Mouse (Mus musculus): ENCODE results near the gene Gabarapl1. TPM values are rescaled to one million over a fixed set of nuclear protein-coding genes. Genes with fewer than 3 reads are reported as not detected.

The Gabarapl1 gene
- polyA plus RNA-seq, 1 experiment from 2014 or later: 40.3 TPM

- H3K9ac ChIP-seq: no peak overlapping the region
- H3K27me3 ChIP-seq (replicated peaks): no peaks in the 10 kb centered on the region
- peaks cover 12% of the 10 kb centered on the region for H3K4me1 ChIP-seq
- 0 out of 2 replicates have a peak overlapping the region, but pooled peaks have one; percentile 16 for H3K27ac ChIP-seq (replicated peaks)
- ATAC-seq (ENCODE audit: extremely low read depth, insufficient number of reproducible peaks, low FRiP score, low TSS enrichment): no peak
- no peaks in the 10 kb centered on the region for H3K36me3 ChIP-seq
- 47% methylated on average over 2 of the region's 2 CpGs for WGBS
- H3K4me2 ChIP-seq: no peak overlapping the region
- no peak overlapping the region for H3K4me3 ChIP-seq
- no peaks in the 10 kb centered on the region for H3K9me3 ChIP-seq
Measured at GRCm38 (mm10) chr6:129514376-129514775, 18.6 kb upstream of the Gabarapl1 start.

DNA sequence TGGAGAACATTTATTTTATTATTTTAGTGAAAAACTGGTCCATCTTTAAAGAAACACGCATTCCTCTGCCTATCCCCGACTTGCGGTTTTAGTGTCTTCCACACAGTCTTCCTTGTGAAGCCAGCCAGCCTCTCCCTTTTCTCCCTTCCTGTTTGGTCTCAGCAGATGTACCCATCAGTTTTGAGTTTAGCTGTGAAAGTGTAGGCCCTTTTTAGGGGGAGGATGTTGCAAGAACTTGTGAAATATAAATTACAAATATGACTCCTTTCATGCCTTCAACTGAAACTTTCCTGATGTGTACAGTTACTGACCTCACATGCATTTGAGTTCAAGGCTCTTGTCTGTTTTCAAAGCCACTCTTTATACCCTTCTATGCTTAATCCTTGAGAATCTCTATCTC is 17.9 kb upstream of the Gabarapl1 start:
- ATAC-seq (ENCODE audit: extremely low read depth, insufficient number of reproducible peaks, low FRiP score, low TSS enrichment): no peak
- H3K4me2 ChIP-seq: no peak overlapping the region
- 84% methylated on average over 3 of the region's 3 CpGs for WGBS

GRCm38 (mm10) chr6:129516388-129516787 is 16.6 kb upstream of the Gabarapl1 start:
- no peaks in the 10 kb centered on the region for H3K36me3 ChIP-seq
- ATAC-seq (ENCODE audit: extremely low read depth, insufficient number of reproducible peaks, low FRiP score, low TSS enrichment): no peak
- peaks cover 11% of the 10 kb centered on the region for H3K4me1 ChIP-seq
- no peak overlapping the region for H3K27ac ChIP-seq (replicated peaks)
- no peak overlapping the region for H3K4me3 ChIP-seq
- H3K4me2 ChIP-seq: no peak overlapping the region
- H3K9ac ChIP-seq: no peak overlapping the region
- no peaks in the 10 kb centered on the region for H3K27me3 ChIP-seq (replicated peaks)
- WGBS: 86% methylated on average over 10 of the region's 10 CpGs
- H3K9me3 ChIP-seq: no peaks in the 10 kb centered on the region

More for the DNA sequence above, 17.9 kb upstream of the Gabarapl1 start:
- H3K9ac ChIP-seq: no peak overlapping the region
- H3K27me3 ChIP-seq (replicated peaks): no peaks in the 10 kb centered on the region
- H3K27ac ChIP-seq (replicated peaks): no peak overlapping the region
- no peaks in the 10 kb centered on the region for H3K36me3 ChIP-seq
- H3K9me3 ChIP-seq: no peaks in the 10 kb centered on the region
- peaks cover 12% of the 10 kb centered on the region for H3K4me1 ChIP-seq
- no peak overlapping the region for H3K4me3 ChIP-seq

DNA sequence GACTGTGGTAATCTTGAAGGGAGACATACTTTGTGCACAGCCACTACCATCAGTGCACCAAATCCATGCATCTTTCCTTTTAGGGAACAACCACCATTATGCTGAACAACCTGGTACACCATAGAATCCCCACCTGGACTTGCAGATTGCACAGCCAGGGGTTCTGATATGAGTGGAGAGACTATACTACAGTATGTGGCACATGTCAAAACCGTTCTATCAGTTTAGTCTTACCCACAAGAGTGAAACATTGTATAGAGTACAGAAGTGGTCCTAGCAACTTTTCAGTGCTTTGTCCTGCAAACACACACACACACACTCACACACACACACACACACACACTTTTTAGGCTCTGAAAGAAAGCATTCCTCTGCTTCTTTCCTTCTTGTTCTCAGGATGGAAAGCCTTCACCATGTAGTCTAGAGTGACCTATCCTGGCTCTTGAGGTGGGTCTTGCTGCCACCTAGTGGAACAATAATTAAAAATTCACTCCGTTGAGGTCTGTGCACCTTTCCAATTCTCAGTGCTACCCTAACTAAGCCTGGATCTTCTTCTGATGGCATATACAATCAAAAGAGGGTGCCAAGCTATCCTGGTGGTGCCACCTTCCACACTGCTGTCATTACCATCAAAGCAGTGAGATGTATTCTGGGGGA is 15.1 kb upstream of the Gabarapl1 start:
- Histone ChIP-seq H3K4me1 (peaks cover 9% of the 10 kb centered on the region; the same call in 1 of the 2 replicates), H3K4me3 (no peak overlapping the region), H3K36me3 (no peaks in the 10 kb centered on the region), H3K9me3 (no peaks in the 10 kb centered on the region), H3K9ac (no peak overlapping the region), H3K27me3 (replicated peaks) (no peaks in the 10 kb centered on the region), H3K27ac (replicated peaks) (no peak overlapping the region), H3K4me2 (no peak overlapping the region)
- no peak for ATAC-seq (ENCODE audit: extremely low read depth, insufficient number of reproducible peaks, low FRiP score, low TSS enrichment)
- 47% methylated on average over 2 of the region's 2 CpGs for WGBS

DNA sequence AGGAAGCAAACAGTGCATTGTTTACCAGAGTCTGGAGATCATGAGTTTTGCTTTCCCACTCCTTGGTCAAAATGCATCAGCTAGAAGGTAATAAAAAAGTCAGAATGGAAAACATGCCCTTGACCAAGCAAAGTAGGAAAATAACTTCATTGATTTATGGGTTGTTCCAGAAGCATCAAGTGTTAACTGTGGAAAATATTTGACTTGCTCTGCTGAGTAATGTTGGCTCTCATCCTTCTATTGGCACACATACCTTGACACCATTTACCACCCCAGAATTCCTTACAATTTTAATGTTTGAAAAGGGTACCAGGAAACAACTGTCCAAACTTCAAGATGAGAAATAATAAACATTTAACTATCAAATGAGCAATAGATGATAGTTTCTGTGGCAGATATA is 6.9 kb upstream of the Gabarapl1 start:
- H3K4me1 ChIP-seq: no peaks in the 10 kb centered on the region
- H3K4me3 ChIP-seq: no peak overlapping the region
- no peaks in the 10 kb centered on the region for H3K27me3 ChIP-seq (replicated peaks)
- H3K27ac ChIP-seq (replicated peaks): no peak overlapping the region
- ATAC-seq (ENCODE audit: extremely low read depth, insufficient number of reproducible peaks, low FRiP score, low TSS enrichment): no peak
- no peak overlapping the region for H3K9ac ChIP-seq
- H3K4me2 ChIP-seq: no peak overlapping the region
- H3K36me3 ChIP-seq: no peaks in the 10 kb centered on the region
- H3K9me3 ChIP-seq: no peaks in the 10 kb centered on the region

GRCm38 (mm10) chr6:129527416-129527815 is 5.5 kb upstream of the Gabarapl1 start:
- no peak overlapping the region for H3K4me3 ChIP-seq

DNA sequence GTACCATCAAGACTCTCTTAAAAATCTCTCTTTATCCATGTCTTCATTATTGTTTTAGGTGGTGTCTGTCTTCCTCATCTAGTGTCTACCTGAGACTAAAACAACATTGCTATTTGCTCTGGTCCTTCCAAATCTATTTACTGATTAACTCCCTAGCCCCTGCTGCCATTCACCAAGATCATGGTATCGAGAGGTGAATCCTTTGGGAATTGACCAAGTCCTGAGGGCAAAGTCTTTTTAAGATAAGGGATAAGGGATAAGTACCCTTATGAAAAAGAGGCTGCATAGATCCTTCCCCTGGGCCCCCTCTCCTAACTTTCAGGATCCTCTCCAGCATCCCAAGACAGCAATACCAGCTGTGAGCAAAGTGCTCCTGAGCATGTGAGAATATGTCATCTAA is 3.4 kb upstream of the Gabarapl1 start:
- 81% methylated on average over 1 of the region's 1 CpGs for WGBS

More at GRCm38 (mm10) chr6:129527416-129527815, 5.5 kb upstream of the Gabarapl1 start:
- Histone ChIP-seq H3K27me3 (replicated peaks) (no peaks in the 10 kb centered on the region), H3K4me1 (peaks cover 3% of the 10 kb centered on the region; the same call in 1 of the 2 replicates), H3K9ac (no peak overlapping the region), H3K27ac (replicated peaks) (0 out of 2 replicates have a peak overlapping the region, but pooled peaks have one; percentile 10), H3K36me3 (no peaks in the 10 kb centered on the region), H3K9me3 (no peaks in the 10 kb centered on the region), H3K4me2 (no peak overlapping the region)
- WGBS: 47% methylated on average over 2 of the region's 2 CpGs
- no peak for ATAC-seq (ENCODE audit: extremely low read depth, insufficient number of reproducible peaks, low FRiP score, low TSS enrichment)

GRCm38 (mm10) chr6:129530261-129530660 is 2.7 kb upstream of the Gabarapl1 start:
- ATAC-seq (ENCODE audit: extremely low read depth, insufficient number of reproducible peaks, low FRiP score, low TSS enrichment): no peak
- H3K36me3 ChIP-seq: no peaks in the 10 kb centered on the region
- H3K27me3 ChIP-seq (replicated peaks): no peaks in the 10 kb centered on the region
- no peak overlapping the region for H3K4me3 ChIP-seq
- H3K9ac ChIP-seq: no peak overlapping the region
- peaks cover 19% of the 10 kb centered on the region for H3K4me1 ChIP-seq
- no peaks in the 10 kb centered on the region for H3K9me3 ChIP-seq
- no peak overlapping the region for H3K27ac ChIP-seq (replicated peaks)
- no peak overlapping the region for H3K4me2 ChIP-seq

More for the DNA sequence above, 3.4 kb upstream of the Gabarapl1 start:
- no peak for ATAC-seq (ENCODE audit: extremely low read depth, insufficient number of reproducible peaks, low FRiP score, low TSS enrichment)
- Histone ChIP-seq H3K27me3 (replicated peaks) (no peaks in the 10 kb centered on the region), H3K9me3 (no peaks in the 10 kb centered on the region), H3K27ac (replicated peaks) (no peak overlapping the region), H3K4me2 (no peak overlapping the region), H3K4me3 (no peak overlapping the region), H3K4me1 (peaks cover 12% of the 10 kb centered on the region), H3K9ac (no peak overlapping the region), H3K36me3 (no peaks in the 10 kb centered on the region)

DNA sequence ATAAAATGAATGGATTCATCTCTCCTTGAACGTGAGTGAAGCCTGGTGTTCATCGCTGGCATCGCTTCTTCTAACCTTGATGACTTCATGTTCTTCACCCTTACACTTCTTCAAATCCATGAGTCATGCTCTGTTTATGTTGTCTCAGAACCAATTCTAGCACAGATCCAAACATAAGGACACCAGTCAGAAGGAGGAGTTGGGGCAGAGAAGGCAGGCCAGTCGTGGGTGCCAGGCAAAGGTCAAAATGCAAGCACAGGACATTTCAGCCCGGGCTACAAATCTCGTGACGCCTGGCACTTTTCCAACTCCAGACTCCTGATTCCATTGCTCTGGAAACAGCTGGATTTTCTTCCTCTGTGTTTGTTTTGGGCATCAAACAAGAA is 411 bp upstream of the Gabarapl1 start:
- H3K4me3 ChIP-seq: peak overlapping the region; percentile 76
- no peaks in the 10 kb centered on the region for H3K27me3 ChIP-seq (replicated peaks)
- peak; percentile 32; the same call in 1 of the 2 replicates for ATAC-seq (ENCODE audit: extremely low read depth, insufficient number of reproducible peaks, low FRiP score, low TSS enrichment)
- H3K27ac ChIP-seq (replicated peaks): peak overlapping the region; percentile 57
- WGBS: 26% methylated on average over 7 of the region's 7 CpGs
- H3K36me3 ChIP-seq: peaks cover 4% of the 10 kb centered on the region
- peak overlapping the region; percentile 86 for H3K9ac ChIP-seq
- H3K4me1 ChIP-seq: peaks cover 26% of the 10 kb centered on the region
- peak overlapping the region; percentile 81 for H3K4me2 ChIP-seq
- H3K9me3 ChIP-seq: no peaks in the 10 kb centered on the region

- Histone ChIP-seq H3K9me3 (no peaks in the 10 kb centered on the region), H3K4me2 (peak overlapping the region; percentile 81), H3K36me3 (peaks cover 19% of the 10 kb centered on the region), H3K4me1 (peaks cover 26% of the 10 kb centered on the region), H3K27ac (replicated peaks) (peak overlapping the region; percentile 57; the same call in 1 of the 2 replicates), H3K27me3 (replicated peaks) (no peaks in the 10 kb centered on the region), H3K9ac (peak overlapping the region; percentile 86), H3K4me3 (peak overlapping the region; percentile 76)
- WGBS: 15% methylated on average over 9 of the region's 9 CpGs
- no peak; the same call in 1 of the 2 replicates for ATAC-seq (ENCODE audit: extremely low read depth, insufficient number of reproducible peaks, low FRiP score, low TSS enrichment)
Measured at GRCm38 (mm10) chr6:129534057-129534456, 1.1 kb downstream of the Gabarapl1 start.

GRCm38 (mm10) chr6:129534627-129535190 is 1.7 kb downstream of the Gabarapl1 start:
- peaks cover 26% of the 10 kb centered on the region for H3K36me3 ChIP-seq
- H3K4me2 ChIP-seq: peak overlapping the region; percentile 81
- peaks cover 26% of the 10 kb centered on the region for H3K4me1 ChIP-seq
- peak overlapping the region; percentile 36; the same call in 1 of the 2 replicates for H3K27ac ChIP-seq (replicated peaks)
- H3K27me3 ChIP-seq (replicated peaks): no peaks in the 10 kb centered on the region
- H3K9ac ChIP-seq: peak overlapping the region; percentile 86
- ATAC-seq (ENCODE audit: extremely low read depth, insufficient number of reproducible peaks, low FRiP score, low TSS enrichment): no peak
- peak overlapping the region; percentile 76 for H3K4me3 ChIP-seq
- no peaks in the 10 kb centered on the region for H3K9me3 ChIP-seq
- 47% methylated on average over 4 of the region's 4 CpGs for WGBS

- ATAC-seq (ENCODE audit: extremely low read depth, insufficient number of reproducible peaks, low FRiP score, low TSS enrichment): no peak
- Histone ChIP-seq H3K27ac (replicated peaks) (no peak overlapping the region), H3K9ac (peak overlapping the region; percentile 44; the same call in 1 of the 2 replicates), H3K9me3 (no peaks in the 10 kb centered on the region), H3K4me3 (peak overlapping the region; percentile 76), H3K36me3 (peaks cover 36% of the 10 kb centered on the region), H3K27me3 (replicated peaks) (no peaks in the 10 kb centered on the region), H3K4me2 (peak overlapping the region; percentile 81), H3K4me1 (peaks cover 26% of the 10 kb centered on the region)
- 47% methylated on average over 4 of the region's 4 CpGs for WGBS
Measured at GRCm38 (mm10) chr6:129535723-129536122, 2.8 kb downstream of the Gabarapl1 start.

Data from heart, embryonic 13.5 days (tissue).